Mouse (Mus musculus) testis, adult 2 months (tissue): ENCODE measurements around the gene Erg.

Experiments
- CTCF ChIP-seq: fragments of 200-500 bp; IDR thresholded peaks from 2 replicates; pipeline ENCODE4 v1.5.1; 2012; ENCODE audit warnings: low read depth, mild to moderate bottlenecking, inconsistent platforms, low read length, moderate library complexity; ENCODE audit not compliant: control insufficient read depth, insufficient read depth, insufficient replicate concordance
- POLR2A ChIP-seq: fragments of 200-500 bp; IDR thresholded peaks from 2 replicates; pipeline ENCODE4 v1.6.1; 2012; ENCODE audit warnings: low read depth, mild to moderate bottlenecking, inconsistent platforms, low read length, moderate library complexity; ENCODE audit not compliant: control insufficient read depth

- TF ChIP-seq CTCF, result no peak
- no peak for TF ChIP-seq POLR2A
Observed at GRCm38 (mm10) chr16:95347202-95347601, 239.2 kb downstream of the Erg start.
